Mouse (Mus musculus): ENCODE measurements around the gene Ddx42. TPM values are rescaled to one million over a fixed set of nuclear protein-coding genes. Genes with fewer than 3 reads are reported as not detected.
A peak's percentile ranks its signal among the peaks of the same experiment; 100 is the strongest.

The Ddx42 gene
- total and polyA plus RNA-seq, 2 experiments from 2014 or later = 17.8 to 29.2 TPM

DNA sequence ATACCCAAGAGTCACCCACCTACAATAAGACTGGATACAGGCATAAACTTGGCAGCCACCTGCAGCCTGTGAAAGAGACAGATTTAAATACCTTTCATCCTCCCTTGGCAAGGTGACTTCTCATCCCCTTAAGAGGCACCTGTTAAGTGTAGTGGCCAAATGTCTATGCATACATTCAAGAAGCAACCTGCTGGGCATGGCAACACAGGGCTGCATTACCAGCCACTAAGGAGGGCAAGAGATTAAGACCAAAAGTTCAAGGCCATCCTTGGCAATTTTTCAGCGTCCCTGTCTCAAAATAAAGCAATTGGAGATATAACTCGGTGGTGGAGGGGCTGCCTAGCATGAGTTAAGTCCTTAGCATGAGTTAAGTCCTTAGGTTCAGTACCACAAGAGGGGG is 38.0 kb downstream of the Ddx42 start:
- Histone ChIP-seq H3K27ac (ENCODE audit: low read depth) (no peak overlapping the region), H3K4me3 (ENCODE audit: low read depth, low read length) (peak overlapping the region; percentile 98), H3K36me3 (replicated peaks; ENCODE audit: control insufficient read depth, insufficient read depth, low read length) (peaks cover 39% of the 10 kb centered on the region), H3K4me1 (ENCODE audit: control insufficient read depth, insufficient read depth) (peaks cover 15% of the 10 kb centered on the region), H3K9ac (replicated peaks; ENCODE audit: low read depth, low read length) (peak overlapping the region; percentile 86), H3K9me3 (replicated peaks; ENCODE audit: control insufficient read depth, low read length) (no peaks in the 10 kb centered on the region), H3K4me2 (ENCODE audit: low read depth, low read length) (peak overlapping the region; percentile 98), H3K27me3 (ENCODE audit: control insufficient read depth, insufficient read depth, low read length) (no peaks in the 10 kb centered on the region)
- no peak for DNase-seq (ENCODE audit: low spot score)
- TF ChIP-seq EP300 (IDR thresholded peaks at IDR 0.05; ENCODE audit: low read depth) = no peak
- TF ChIP-seq CTCF (IDR thresholded peaks at IDR 0.05; ENCODE audit: low read depth) = no peak
- no peak for ATAC-seq (ENCODE audit: insufficient read depth, low read depth)
- WGBS = 23% methylated on average over 2 of the region's 2 CpGs

DNA sequence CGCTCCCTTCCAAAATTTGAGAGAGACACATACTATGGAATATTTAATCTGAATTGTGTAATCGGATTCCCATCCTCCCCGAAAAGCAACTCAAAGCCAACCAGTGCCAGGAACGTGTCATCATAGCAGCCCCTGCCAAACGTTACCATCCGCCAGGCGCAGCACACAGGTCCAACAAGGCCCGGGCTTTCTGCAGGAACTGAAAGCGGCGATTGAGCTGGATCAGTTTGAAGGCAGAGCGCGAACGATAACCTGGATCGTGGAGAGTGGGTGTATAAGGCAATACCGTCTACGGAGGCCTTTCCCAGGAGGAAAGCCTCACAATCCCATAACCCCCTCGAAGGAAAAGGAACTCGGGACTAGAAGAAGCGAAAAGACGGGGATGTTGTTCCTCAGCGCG is 38.4 kb downstream of the Ddx42 start:
- no peak for TF ChIP-seq CTCF (IDR thresholded peaks at IDR 0.05; ENCODE audit: low read depth)
- no peak for TF ChIP-seq EP300 (IDR thresholded peaks at IDR 0.05; ENCODE audit: low read depth)
- 2% methylated on average over 22 of the region's 22 CpGs for WGBS
- Histone ChIP-seq H3K4me1 (ENCODE audit: control insufficient read depth, insufficient read depth) (peaks cover 15% of the 10 kb centered on the region), H3K4me2 (ENCODE audit: low read depth, low read length) (peak overlapping the region; percentile 98), H3K4me3 (ENCODE audit: low read depth, low read length) (peak overlapping the region; percentile 98), H3K9me3 (replicated peaks; ENCODE audit: control insufficient read depth, low read length) (no peaks in the 10 kb centered on the region), H3K36me3 (replicated peaks; ENCODE audit: control insufficient read depth, insufficient read depth, low read length) (peaks cover 35% of the 10 kb centered on the region), H3K27me3 (ENCODE audit: control insufficient read depth, insufficient read depth, low read length) (no peaks in the 10 kb centered on the region), H3K27ac (ENCODE audit: low read depth) (peak overlapping the region; percentile 84), H3K9ac (replicated peaks; ENCODE audit: low read depth, low read length) (peak overlapping the region; percentile 86)
- ATAC-seq (ENCODE audit: insufficient read depth, low read depth) (no peak), DNase-seq (ENCODE audit: low spot score) (no peak)

DNA sequence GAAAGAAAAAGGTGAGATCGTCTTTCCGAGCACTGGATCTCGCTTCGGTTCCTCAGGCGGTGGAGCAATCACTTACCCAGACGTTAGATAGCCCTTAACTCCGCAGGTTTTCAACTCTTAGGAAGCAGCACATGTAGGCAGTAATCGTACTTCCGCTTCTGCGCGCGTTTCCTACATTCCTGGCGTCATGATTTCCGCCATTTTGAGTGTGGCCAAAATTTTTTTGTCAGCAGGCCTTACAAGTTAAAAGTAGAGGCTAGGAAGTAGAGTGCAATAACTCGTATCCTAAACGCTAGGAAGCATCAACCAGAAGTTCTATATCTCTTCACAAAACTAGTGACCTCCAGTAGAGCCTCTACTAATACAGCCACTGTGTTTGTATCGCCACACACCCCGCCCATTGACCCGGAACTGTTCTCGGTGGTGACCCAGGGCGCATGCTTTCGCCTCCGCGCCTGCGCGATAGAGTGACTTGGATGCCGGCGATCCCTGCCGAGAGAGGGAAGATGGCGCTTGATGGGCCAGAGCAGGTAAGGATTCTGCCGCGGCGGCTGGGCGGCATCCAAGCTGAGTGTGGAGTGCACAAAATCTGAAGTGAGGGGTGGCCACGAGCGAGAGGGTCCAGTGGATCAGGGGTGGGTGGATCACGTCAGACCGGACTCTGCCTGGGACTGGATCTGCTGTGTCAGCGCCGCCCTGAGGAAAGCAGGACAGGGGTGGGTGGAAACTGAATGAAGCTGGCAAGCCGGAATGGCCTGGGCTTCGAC is 39.1 kb downstream of the Ddx42 start, which contains the start of the genes Ftsj3 and Psmc5:
Ftsj3 (minus strand) TSS at position 395 of the 767 bp plus-strand sequence.
Psmc5 (plus strand) TSS at position 470 of the 767 bp plus-strand sequence.
- Histone ChIP-seq H3K27me3 (ENCODE audit: control insufficient read depth, insufficient read depth, low read length) (no peaks in the 10 kb centered on the region), H3K4me1 (ENCODE audit: control insufficient read depth, insufficient read depth) (peaks cover 15% of the 10 kb centered on the region), H3K9me3 (replicated peaks; ENCODE audit: control insufficient read depth, low read length) (no peaks in the 10 kb centered on the region), H3K27ac (ENCODE audit: low read depth) (peak within 1 kb of the TSS; percentile 84), H3K4me2 (ENCODE audit: low read depth, low read length) (peak within 1 kb of the TSS; percentile 98), H3K4me3 (ENCODE audit: low read depth, low read length) (peak within 1 kb of the TSS; percentile 98), H3K9ac (replicated peaks; ENCODE audit: low read depth, low read length) (peak within 1 kb of the TSS; percentile 86), H3K36me3 (replicated peaks; ENCODE audit: control insufficient read depth, insufficient read depth, low read length) (peaks cover 33% of the 10 kb centered on the region)
- DNase-seq (ENCODE audit: low spot score) = peak; percentile 97
- ATAC-seq (ENCODE audit: insufficient read depth, low read depth) = peak; percentile 98
- under 1% methylated on average over 42 of the region's 42 CpGs for WGBS
- TF ChIP-seq EP300 (IDR thresholded peaks at IDR 0.05; ENCODE audit: low read depth) (no peak), CTCF (IDR thresholded peaks at IDR 0.05; ENCODE audit: low read depth) (peak; percentile 33)

DNA sequence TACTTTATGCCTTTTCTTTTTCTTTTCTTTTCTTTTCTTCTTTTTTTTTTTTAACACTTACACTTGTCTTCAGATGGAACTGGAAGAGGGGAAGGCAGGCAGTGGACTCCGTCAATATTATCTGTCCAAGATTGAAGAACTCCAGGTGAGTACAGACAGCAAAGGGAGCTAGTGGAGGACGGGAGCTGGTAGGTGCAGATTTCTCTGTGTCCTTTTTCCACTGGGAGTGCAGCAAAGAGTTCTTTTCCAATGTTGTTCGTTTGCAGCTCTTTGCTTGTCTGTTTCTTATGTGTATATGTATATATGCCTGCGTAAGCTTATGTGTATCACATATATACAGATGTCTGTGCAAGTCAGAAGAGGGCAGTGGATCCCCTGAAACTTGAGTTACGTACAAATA is 40.0 kb downstream of the Ddx42 start:
- H3K36me3 ChIP-seq (replicated peaks; ENCODE audit: control insufficient read depth, insufficient read depth, low read length) = peaks cover 33% of the 10 kb centered on the region
- peak overlapping the region; percentile 86 for H3K9ac ChIP-seq (replicated peaks; ENCODE audit: low read depth, low read length)
- no peak for ATAC-seq (ENCODE audit: insufficient read depth, low read depth)
- H3K27ac ChIP-seq (ENCODE audit: low read depth) = peak overlapping the region; percentile 84; the same call in 1 of the 2 replicates
- WGBS = 50% methylated on average over 5 of the region's 5 CpGs
- H3K4me3 ChIP-seq (ENCODE audit: low read depth, low read length) = peak overlapping the region; percentile 98
- H3K27me3 ChIP-seq (ENCODE audit: control insufficient read depth, insufficient read depth, low read length) = no peaks in the 10 kb centered on the region
- no peaks in the 10 kb centered on the region for H3K9me3 ChIP-seq (replicated peaks; ENCODE audit: control insufficient read depth, low read length)
- no peak for TF ChIP-seq CTCF (IDR thresholded peaks at IDR 0.05; ENCODE audit: low read depth)
- no peak for TF ChIP-seq EP300 (IDR thresholded peaks at IDR 0.05; ENCODE audit: low read depth)
- DNase-seq (ENCODE audit: low spot score) = no peak
- peak overlapping the region; percentile 98 for H3K4me2 ChIP-seq (ENCODE audit: low read depth, low read length)
- peaks cover 15% of the 10 kb centered on the region for H3K4me1 ChIP-seq (ENCODE audit: control insufficient read depth, insufficient read depth)

DNA sequence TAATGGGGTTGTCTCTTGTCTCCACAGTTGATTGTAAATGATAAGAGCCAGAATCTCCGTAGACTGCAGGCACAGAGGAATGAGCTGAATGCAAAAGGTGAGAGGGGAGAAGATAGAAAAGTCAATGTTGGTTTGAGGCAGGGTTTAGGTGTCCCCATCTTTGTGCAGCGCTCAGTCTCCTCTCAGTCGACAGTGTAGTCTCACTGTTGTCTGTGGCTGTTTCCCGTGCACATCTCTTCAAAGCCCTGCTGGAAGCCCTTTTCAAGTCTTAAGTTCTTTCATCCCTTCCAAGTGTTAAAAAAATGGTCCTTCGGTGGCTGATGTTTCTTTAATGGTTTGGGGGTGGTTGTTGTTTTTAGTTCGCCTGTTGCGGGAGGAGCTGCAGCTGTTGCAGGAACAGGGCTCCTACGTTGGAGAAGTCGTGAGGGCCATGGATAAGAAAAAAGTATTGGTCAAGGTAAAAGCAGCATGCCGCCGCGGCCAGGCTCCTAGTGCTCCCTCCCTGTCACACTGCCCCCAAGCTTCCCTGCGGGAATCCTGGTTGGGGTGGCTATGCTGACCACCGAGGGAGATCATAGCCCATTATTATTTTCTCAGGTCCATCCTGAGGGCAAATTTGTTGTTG is 44.2 kb downstream of the Ddx42 start:
- 75% methylated on average over 14 of the region's 14 CpGs for WGBS
- DNase-seq (ENCODE audit: low spot score) (no peak), ATAC-seq (ENCODE audit: insufficient read depth, low read depth) (no peak)

More for the DNA sequence above, 44.2 kb downstream of the Ddx42 start:
- H3K9me3 ChIP-seq (replicated peaks; ENCODE audit: control insufficient read depth, low read length) = no peaks in the 10 kb centered on the region
- peaks cover 8% of the 10 kb centered on the region for H3K4me1 ChIP-seq (ENCODE audit: control insufficient read depth, insufficient read depth)
- H3K9ac ChIP-seq (replicated peaks; ENCODE audit: low read depth, low read length) = no peak overlapping the region
- H3K27ac ChIP-seq (ENCODE audit: low read depth) = no peak overlapping the region
- no peaks in the 10 kb centered on the region for H3K27me3 ChIP-seq (ENCODE audit: control insufficient read depth, insufficient read depth, low read length)
- H3K4me3 ChIP-seq (ENCODE audit: low read depth, low read length) = no peak overlapping the region
- peaks cover 60% of the 10 kb centered on the region for H3K36me3 ChIP-seq (replicated peaks; ENCODE audit: control insufficient read depth, insufficient read depth, low read length)
- no peak overlapping the region for H3K4me2 ChIP-seq (ENCODE audit: low read depth, low read length)
- TF ChIP-seq CTCF (IDR thresholded peaks at IDR 0.05; ENCODE audit: low read depth) (no peak), EP300 (IDR thresholded peaks at IDR 0.05; ENCODE audit: low read depth) (no peak)

Data from heart, postnatal 0 days (tissue).